ENCODE assay signal across 15 mouse cellular contexts in genomic region chr6:99394801-99395200, GRCm38 (mm10).
DNase-seq lines count a peak whose midpoint lies in the region; ATAC-seq lines count a peak whose summit lies in the region.
"Had no signal": no experiment of that assay in that cellular context is flagged by ENCODE, and none has a peak within 500 bp of the region (broad histone marks: within the 10 kb centered on the region; RNA-seq: fewer than 3 reads in every experiment).

No protein-coding gene starts in this region.

- ATAC-seq in inflammation-experienced regulatory T-cells, adult 6 months, result peak; percentile 66
- ATAC-seq: hindbrain, postnatal 0 days; lung, postnatal 0 days had no signal

- DNase-seq in A20 (ENCODE audit: low read depth, low spot score), result peak; percentile 50
- DNase-seq in CD4-positive helper T cell, adult 2 months (ENCODE audit: low read depth, low spot score), result peak; percentile 68
- DNase-seq in thymus, postnatal 10 days (ENCODE audit: low spot score in 2 of 2), result peak; percentile 43 to 51
- no peak for DNase-seq in gastrocnemius, adult 18-20 months (ENCODE audit: low spot score)
- DNase-seq in gastrocnemius, adult 8-10 months (ENCODE audit: low spot score in 2 of 2), result no peak
- no peak for DNase-seq in adrenal gland, postnatal 36 days
- DNase-seq: adrenal gland, adult 8-10 months; cerebellum, adult 2 months; cerebellum, postnatal 25 days; gastrocnemius, postnatal 10 days; heart, postnatal 10 days; kidney, adult 18-20 months had no signal

Comparison
In these comparisons a context has a peak if more than half of its experiments do, and no peak if none do; other contexts are left out.
1. DNase-seq: peak in A20 (single experiment), CD4-positive helper T cell, adult 2 months (single experiment) and thymus, postnatal 10 days (2 of 2); none in gastrocnemius, adult 18-20 months (single experiment), gastrocnemius, adult 8-10 months (0 of 2) and adrenal gland, postnatal 36 days (0 of 2).